In the genomic region with DNA sequence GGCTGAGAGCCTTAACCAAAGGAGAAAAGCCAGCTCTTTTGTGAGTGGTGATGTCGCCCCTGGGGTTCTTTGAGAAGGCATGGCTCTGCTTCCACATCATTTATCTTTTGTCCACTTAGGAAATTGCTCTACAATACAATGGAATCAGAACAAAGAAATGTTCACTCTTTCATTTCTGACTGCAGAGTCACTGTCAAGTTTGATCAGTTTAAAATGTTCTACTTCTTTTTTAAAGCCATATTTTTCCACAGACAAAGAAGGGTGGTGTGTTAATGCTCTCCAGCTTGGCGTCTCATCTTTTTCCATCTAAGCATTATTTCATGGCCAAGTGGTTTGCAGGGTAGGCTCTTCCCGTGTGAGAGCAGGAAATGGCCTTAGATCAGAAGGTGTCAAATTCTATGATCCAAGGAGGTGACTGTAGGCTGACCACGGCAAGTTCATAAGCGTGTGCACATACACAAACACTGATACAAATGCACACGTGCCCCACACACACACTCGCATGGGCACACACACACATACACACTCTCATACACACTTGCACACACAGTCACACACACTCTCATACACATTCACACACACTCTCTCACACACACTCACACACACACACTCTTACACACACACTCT, we compare ENCODE assay signal across 1 mouse cellular context.
TF ChIP-seq lines count a peak whose summit lies in the region.

No protein-coding gene starts in this region.

TF ChIP-seq in CH12.LX, 34 proteins besides CTCF, POLR2A, EP300 and RAD21 (continued from another document):
- TF ChIP-seq E2F4 (IDR thresholded peaks at IDR 0.05; ENCODE audit: insufficient replicate concordance, low read depth, low read length): no peak
- TF ChIP-seq IRF4 (IDR thresholded peaks at IDR 0.05; ENCODE audit: low read depth, low read length): no peak
- no peak for TF ChIP-seq NRF1 (IDR thresholded peaks at IDR 0.05; ENCODE audit: low read depth, low read length)
- TF ChIP-seq ZC3H11A (IDR thresholded peaks at IDR 0.05; ENCODE audit: low read depth, low read length): no peak
